Mouse (Mus musculus): ENCODE results near the gene Hist1h2bn.
"Not testable (repeated sequence)": the region's sequence is repeated elsewhere in the genome, so short reads cannot be mapped to it uniquely, and the experiment has no call there.

Hist1h2bn gene

DNA sequence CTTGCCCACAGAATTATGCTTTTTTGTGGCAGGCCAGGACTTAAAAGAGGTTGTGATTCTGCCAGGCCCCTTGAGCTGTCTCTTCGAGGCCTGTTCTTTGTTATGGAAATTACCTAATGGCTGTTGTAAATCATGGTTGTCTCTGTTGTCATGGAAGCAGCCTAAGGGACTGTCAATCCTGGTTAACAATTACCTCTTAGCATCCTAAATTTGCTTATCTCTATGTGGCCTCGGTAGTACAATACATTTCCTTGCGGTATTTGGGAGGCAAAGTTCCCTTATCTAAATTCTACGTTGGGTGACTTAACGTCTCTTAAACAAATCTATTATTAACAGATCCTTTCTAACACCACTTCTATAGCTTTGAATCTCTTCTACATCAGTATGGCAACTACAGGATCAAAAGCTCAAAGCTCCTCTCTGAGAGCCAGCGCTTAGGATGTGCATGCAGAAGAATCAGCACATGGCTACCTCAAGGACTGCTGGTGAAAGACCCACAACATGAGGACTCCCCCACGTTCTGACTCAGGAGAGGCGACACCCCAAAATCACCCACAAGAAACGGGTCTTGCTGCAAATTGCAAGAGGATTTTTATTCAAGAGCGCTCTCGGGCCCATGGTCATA, 25.9 kb upstream of the Hist1h2bn start:
- no peak for DNase-seq (ENCODE audit: low spot score)

DNA sequence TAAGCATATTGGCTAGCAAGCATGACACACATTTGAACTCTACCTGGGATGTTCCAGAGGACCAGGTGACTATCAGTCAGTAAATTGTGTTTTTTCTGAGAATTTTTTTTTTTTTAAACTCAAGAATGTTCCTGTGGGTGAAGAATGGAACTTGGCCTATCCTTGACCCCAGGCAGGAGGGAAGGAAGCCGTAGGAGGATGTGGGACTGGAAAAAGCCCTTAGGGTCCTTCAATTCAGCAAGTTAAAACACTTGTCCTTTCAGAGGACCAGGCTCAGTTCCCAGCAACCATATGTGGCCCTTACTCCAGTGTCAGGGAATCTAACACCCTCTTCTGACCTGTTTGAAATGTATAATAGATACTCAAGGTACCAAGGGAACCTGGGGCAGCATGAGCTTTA, 24.4 kb upstream of the Hist1h2bn start:
- no peak for DNase-seq (ENCODE audit: low spot score)

DNA sequence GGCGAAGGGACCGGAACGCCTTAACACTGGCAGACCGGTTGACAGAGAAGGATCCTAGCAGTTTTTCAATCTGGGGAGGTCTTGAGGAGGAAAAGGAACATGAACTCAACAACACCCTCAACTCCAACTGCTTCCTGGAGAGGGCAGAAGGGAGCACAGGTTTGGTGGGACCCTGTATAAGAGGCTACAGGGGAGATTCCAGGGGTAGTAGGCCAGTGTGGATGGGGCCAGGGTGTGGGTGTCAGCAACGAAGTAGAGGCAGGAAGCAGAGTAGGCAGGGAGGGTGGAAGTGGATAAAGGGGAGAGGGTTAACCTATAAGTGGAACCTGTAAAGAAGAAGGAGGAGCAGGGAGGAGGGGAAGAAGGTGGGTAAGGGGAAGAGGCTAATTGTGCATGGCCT, 20.5 kb upstream of the Hist1h2bn start:
- no peak for DNase-seq (ENCODE audit: low spot score)

DNA sequence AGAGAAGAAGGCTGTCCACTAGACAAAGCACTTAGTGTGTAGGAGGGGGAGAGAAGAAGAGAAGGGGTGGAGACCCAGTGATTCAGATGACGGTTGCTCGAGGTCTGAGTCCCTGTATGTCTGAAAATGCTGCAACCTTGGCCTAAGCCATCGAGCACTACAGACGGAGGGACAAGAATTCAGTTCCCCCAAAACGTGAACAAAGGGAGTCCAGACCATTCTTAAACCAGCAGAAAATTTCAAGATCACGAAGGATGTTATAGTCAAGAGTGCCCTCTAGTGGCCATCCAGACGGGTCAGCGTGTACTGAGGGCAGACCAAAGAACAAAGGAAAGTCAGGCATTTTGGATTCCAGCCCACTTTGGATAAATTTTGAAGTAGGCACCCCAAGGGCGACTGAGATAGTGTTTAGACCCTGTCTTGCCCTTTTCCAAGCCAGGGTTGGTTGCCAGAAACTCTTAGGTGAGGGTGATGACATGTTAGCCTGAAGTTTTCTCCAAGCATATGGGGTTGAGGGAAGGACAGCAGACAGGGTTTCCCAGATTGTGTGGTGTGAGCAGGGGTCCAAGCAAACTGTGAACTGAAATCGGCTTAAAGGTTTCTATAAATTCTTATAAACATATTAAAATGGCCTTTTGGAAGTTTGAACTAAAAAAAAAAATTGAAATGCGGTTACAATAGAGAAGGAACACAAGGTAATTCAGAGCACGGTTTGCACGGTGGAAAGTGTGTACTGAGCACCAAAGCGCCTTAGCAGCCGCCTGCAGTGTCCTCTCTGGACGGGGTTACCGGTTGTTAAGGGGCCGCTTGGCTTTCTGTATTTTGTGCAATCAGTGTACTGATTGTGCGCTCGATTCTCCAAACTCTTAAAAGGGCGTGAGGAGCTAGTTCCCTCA, 19.7 kb upstream of the Hist1h2bn start:
- DNase-seq (ENCODE audit: low spot score): peak; percentile 78

DNA sequence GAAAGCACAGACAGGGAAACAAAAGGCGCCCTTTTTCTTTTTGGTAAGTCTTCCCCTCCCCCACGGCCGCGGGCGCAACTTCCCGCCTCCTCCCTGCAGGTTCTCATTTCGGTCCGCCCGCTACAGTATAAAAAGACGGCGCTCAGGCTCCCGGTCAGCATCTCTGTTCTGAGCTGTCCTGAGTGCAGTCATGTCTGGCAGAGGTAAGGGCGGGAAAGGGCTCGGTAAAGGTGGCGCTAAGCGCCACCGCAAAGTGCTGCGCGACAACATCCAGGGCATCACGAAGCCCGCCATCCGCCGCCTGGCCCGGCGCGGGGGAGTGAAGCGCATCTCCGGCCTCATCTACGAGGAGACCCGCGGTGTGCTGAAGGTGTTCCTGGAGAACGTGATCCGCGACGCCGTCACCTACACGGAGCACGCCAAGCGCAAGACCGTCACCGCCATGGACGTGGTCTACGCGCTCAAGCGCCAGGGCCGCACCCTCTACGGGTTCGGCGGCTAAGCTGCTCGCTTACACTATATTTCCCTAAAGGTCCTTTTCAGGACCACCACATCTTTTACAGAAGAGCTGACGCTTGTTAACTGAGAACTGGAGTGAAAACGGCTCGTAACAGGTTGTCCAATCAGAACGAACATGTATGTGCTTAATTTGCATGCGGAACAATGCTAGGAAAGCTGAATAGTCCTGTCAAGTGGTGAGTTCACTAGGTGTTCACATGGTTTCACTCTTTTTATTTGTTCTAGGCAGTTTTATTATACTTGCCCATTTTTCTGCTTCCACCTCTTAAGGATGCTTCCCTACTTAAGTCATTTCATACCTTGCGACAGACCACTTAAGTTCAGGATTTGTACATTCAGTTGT, 18.8 kb upstream of the Hist1h2bn start, which contains the start of gene Hist1h4j:
Gene Hist1h4j, plus strand, starts transcription at position 159 of the 862 bp plus-strand sequence.
- DNase-seq (ENCODE audit: low spot score): peak; percentile 81

DNA sequence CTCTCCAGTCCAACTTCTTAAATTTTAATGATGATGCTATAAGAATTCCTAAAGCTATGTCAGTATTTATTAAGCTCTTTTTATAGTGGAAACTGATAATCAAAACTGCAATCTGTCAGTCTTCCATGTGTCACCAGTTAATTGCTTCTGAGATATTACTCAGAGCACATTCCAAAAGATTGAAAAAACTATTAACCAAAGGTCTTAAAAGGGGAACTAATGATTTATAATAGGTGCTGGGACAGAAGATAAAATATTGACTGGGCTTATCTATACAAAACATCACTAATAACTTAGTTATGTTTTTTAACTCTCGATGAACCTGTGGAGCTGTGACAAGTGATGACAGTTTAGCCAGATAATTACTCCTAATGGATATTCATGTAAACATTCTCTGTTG, 8.9 kb upstream of the Hist1h2bn start:
- no peak for DNase-seq (ENCODE audit: low spot score)

DNA sequence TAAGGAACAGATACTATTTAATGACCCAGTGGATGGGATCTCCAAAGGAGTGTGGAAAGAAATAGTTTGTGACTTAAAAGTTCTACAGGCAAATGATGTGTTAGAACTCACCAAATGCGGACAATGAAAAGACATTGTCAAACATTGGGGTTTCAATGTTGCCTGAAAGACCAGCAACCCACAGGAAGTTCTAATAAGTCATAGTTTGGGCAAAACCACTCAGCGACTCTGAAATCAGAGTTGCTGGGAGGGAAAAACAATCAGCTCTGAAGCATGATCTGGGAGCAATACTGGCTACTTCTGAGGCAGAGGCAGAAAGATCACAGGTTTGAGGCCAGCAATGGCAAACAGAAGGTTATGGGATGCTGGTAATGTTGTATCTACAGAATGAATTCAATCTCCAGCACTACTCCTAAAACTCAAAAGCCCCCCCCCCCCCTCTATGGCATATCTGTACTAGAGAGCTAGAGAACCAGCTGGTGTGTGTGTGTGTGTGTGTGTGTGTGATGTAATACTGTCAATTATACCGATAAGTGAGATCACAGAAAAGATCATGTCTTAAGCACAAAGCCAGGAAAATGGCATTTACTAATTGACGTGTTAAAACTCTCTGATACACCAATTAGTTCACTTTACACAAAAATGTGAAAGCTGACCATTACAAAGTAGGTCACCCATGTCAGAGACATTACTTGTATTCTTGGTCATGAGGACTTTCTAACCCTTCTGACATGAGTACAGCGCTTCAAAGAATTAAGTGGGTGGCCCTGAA, 4.3 kb upstream of the Hist1h2bn start:
- no peak for DNase-seq (ENCODE audit: low spot score)

DNA sequence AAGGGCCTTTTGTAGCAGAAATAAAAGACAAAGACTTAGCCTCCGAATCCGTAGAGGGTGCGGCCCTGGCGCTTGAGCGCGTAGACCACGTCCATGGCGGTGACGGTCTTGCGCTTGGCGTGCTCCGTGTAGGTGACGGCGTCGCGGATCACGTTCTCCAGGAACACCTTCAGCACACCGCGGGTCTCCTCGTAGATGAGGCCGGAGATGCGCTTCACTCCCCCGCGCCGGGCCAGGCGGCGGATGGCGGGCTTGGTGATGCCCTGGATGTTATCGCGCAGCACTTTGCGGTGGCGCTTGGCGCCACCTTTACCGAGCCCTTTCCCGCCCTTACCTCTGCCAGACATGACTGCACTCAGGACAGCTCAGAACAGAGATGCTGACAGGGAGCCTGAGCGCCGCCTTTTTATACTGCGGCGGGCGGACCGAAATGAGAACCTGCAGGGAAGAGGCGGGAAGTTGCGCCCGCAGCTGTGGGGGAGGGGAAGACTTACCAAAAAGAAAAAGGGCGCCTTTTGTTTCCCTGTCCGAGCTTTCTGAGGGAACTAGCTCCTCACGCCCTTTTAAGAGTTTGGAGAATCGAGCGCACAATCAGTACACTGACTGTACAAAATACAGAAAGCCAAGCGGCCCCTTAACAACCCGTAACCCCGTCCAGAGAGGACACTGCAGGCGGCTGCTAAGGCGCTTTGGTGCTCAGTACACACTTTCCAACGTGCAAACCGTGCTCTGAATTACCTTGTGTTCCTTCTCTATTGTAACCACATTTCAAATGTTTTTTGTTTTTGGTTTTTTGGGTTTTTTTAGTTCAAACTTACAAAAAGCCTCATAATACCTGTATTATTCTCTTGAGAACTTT, 3.5 kb upstream of the Hist1h2bn start, which contains the start of gene Hist1h4k:
Gene Hist1h4k, minus strand, starts transcription at position 347 of the 859 bp plus-strand sequence.
- peak; percentile 93 for DNase-seq (ENCODE audit: low spot score)

DNA sequence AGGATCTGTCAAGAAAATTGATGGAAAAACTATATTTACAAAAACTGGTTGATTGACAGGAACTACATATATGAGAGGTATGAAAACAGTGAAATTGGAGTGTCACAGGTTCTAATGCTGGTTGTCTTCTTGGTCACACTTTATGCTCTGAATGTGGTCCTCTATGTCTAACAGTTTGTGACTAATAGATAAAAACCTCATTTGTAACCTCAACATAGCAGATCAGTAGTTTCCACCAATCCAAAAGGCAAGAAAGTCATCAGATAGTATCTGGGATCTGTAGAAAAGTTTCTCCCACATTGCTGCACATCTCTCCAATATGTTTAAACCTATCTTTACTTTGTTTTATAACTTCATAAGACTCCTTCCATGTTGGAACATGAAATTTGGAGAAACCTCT, 2.5 kb upstream of the Hist1h2bn start:
- DNase-seq (ENCODE audit: low spot score): no peak

DNA sequence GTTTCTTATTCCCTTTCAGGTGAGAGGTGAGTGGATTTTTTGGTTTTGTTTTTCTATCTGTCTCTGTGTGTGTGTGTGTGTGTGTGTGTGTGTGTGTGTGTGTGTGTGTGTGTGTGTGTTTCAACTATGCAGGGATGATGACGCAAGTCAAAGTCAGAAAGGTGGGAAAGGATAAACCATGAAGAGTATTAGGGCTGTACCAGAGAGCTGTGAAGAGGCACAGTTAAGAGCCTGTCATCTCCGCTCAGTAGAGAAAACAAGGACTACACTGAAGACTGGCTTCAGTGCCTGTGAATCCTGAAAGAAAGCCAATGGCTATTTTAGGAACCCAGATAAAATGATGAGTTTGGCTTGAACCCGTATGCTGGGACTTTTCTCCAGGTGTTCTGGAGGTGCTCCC, 2.1 kb upstream of the Hist1h2bn start:
- DNase-seq (ENCODE audit: low spot score): no peak

DNA sequence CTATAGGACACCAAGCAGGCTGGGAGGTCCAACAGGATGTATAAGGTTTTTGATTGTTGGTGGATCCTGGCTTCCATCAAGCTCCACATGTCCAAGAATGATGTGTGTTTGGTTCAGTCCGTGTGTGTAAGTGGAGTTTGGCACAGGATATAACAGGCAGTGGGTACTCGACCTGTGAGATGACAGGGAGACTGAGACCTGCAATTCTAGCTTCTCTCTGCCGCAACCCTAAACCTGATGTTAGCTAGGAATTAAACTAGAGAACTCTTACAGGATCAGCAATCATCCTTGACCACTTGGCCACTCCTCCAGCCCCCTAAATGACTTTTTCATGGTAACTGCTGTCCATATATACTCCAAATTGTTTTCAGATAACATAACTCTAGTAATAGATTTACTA, 1.6 kb upstream of the Hist1h2bn start:
- DNase-seq (ENCODE audit: low spot score): no peak

DNA sequence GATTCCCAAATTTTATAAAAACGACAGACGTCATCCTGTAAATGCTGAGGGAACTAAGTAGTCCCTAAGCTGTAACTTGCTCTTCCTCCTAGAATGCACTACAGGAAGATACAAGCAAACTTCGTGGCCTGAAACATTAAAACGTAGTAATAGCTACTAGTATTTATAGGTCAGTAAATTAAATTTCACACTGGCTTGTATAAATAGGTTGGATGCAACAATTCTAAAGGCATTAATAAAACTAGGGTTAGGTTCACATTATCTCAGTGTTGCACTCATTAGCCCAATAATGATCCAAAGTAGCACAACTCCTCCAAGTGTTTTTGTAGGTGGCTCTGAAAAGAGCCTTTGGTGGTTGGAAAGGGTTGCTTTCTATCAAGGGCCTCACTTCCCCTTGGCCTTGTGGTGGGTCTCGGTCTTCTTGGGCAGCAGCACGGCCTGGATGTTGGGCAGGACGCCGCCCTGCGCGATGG, 836 bp upstream of the Hist1h2bn start:
- no peak for DNase-seq (ENCODE audit: low spot score)

DNA sequence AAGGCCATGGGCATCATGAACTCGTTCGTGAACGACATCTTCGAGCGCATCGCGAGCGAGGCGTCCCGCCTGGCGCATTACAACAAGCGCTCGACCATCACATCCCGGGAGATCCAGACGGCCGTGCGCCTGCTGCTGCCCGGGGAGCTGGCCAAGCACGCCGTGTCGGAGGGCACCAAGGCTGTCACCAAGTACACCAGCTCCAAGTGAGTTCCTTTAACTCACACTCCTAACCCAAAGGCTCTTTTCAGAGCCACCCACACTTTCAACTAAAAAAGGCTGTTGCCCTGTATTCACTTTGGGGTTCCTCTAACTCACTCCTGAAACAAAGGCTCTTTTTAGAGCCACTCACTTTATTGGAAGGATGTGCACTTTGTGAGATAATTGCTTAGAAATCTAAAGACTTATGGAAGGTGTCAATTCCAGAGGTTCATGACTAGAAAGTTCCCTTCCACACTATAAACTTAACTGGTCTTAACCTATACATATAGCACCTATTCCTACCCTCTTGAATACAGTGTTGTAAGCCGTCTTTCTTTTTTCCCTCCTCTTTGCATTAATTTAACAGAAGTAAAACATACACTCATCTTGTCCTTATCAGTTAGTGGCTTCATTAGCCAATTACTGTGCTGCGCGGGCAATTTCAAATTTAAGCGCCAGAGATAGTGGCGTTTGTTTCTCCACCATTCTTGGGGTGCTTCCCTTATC, 525 bp downstream of the Hist1h2bn start:
- not testable (repeated sequence) for DNase-seq (ENCODE audit: low spot score)

DNA sequence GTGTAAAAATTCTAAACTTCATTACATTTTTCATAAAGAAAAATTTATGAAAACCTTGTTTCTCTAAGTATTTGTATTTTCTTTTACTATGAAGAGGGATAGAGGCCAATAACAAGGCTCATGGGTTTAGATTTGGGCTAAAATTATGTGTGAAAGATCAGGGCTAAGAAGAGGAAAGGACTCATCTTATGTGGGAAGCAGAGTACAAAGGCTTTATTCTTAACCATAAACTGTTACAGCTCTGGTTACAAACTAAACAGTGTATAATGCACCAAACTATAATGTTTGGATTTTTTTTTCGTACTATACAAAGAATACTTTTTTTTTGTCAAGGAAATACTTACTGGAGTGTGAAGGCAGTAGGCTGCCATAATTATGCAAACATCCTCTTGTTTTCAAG, 1.8 kb downstream of the Hist1h2bn start:
- no peak for DNase-seq (ENCODE audit: low spot score)

DNA sequence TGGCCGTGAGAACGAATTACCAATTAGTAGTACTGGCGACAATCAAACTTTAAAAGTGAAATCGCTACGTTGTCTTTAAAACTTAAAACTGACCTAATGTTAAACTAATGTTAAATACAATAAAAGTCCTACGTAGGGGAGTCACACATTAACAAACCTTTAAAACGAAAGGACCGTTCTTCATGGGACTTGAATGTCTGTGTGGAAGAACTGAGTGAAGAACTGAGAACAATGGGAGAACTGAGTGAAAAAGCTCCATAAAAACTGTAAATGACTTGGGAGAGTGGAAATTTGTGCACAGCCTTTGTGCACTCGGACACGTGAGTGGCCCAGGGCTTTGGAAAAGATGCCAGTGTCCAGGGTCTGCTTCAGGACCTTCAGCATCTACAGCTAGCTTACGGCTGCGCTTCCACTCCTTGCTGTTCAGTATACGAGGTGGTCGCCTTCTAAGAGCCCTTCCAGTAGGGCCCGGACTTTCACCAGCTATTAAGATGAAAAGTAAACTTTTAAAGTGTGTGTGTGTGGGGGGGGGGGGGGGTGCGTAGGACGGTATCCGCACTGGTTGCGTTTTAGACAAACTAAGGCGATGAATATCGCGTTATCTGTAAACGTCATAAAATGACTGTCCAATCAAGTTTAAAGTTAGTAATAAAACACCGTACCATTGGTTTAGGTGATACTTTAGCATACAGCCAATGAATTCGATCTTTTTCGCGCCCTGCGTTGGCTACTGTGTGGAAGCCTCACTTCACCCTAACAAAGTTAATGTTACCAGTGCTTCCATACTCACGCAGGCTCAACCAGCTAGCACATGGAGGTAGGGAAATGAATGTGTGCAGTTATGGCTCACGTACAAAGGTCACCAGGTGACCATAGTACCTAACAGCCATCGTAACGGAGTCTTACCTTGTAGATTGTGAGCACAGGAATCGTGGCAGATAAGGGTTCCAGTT, 25.2 kb downstream of the Hist1h2bn start:
- DNase-seq (ENCODE audit: low spot score): peak; percentile 69

DNA sequence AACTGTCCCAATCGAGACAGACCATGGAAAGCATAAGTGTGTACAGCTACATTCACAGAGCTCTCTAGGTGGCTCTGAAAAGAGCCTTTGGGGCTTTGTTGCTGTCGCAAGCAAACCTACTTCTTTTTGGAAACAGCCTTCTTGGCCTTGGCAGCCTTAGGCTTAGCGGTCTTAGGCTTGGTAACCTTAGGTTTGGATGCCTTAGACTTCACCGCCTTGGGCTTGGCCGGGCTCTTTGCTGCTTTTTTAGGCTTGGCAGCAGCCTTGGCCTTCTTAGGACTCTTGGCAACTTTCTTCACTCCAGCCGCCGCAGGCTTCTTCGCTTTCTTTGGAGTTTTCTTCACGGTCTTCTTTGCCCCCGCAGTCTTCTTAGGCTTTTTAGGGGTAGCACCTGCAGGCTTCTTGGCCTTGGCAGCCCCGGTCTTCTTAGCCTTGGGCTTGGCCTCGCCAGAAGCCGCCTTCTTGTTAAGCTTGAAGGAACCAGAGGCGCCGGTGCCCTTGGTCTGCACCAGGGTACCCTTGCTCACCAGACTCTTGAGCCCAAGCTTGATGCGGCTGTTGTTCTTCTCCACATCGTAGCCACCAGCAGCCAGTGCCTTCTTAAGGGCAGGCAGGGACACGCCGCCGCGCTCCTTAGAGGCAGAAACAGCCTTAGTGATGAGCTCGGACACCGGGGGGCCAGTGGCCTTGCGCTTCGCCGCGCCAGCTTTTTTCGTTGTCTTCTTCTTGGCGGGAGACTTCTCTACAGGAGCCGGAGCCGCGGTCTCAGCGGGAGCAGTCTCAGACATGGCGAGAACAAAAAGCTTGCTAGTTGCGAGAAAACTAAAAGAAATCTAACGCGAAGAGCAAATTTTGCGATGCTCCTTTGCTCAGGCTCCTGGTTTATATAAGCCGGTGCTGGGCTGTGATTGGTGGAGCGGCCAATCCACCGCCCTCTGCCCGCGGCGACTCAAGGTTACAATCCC, 26.1 kb downstream of the Hist1h2bn start, which contains the start of gene Hist1h1b:
Gene Hist1h1b, minus strand, starts transcription at position 859 of the 965 bp plus-strand sequence.
- peak; percentile 41 for DNase-seq (ENCODE audit: low spot score)

DNA sequence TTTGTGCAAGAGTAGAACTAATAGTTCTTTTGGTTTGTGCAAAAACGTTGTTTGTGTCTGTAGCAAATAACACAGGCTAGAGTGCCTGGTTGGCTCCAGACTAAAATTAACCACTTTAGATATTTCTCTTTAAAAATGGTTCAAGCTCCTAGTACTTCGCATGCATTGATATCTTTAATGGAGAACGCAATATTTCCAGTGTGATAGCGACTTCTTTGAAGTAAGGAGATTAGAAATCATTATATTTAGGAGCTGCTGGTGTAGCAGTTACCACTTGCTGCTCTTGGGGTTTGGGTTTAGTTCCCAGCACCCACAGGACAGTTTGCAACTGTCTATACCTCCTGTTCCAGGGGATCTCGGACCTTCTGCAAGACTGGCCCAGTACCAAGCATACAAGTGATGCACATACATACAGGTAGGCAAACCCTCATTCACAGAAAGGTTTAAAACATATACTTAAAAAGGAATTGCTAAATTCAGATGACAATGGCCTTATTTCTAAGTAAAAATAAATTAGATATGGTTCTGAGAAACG, 27.2 kb downstream of the Hist1h2bn start:
- DNase-seq (ENCODE audit: low spot score): no peak
